Mouse (Mus musculus): ENCODE data around the gene Nfasc. TPM values are rescaled to one million over a fixed set of nuclear protein-coding genes. Genes with fewer than 3 reads are reported as not detected.

Gene Nfasc
- polyA plus RNA-seq, 1 experiment, result 7.6 TPM

GRCm38 (mm10) chr1:132774959-132775358 lies 33.4 kb upstream of the Nfasc start:
- TF ChIP-seq CTCF (IDR thresholded peaks at IDR 0.05; ENCODE audit: extremely low read depth, insufficient read depth, insufficient read length, insufficient replicate concordance) (no peak), POLR2A (IDR thresholded peaks at IDR 0.05; ENCODE audit: low read depth, low read length) (no peak)
- H3K27ac ChIP-seq (ENCODE audit: insufficient read depth, low read length), result no peak overlapping the region
- H3K36me3 ChIP-seq (ENCODE audit: control insufficient read depth, insufficient read depth, low read length), result no peaks in the 10 kb centered on the region
- WGBS, result 80% methylated on average over 6 of the region's 6 CpGs
- no peaks in the 10 kb centered on the region for H3K4me1 ChIP-seq (ENCODE audit: control insufficient read depth, insufficient read depth, insufficient read length)
- 0 out of 2 replicates have a peak, but pooled peaks cover 1% of the 10 kb centered on the region for H3K27me3 ChIP-seq (ENCODE audit: control insufficient read depth, insufficient read depth, low read length)
- H3K4me3 ChIP-seq (ENCODE audit: extremely low read depth, insufficient read depth, insufficient read length), result no peak overlapping the region
- no peak for DNase-seq (ENCODE audit: low read depth in 1 of 2, low spot score in 2 of 2)

GRCm38 (mm10) chr1:132771377-132771776 lies 29.8 kb upstream of the Nfasc start:
- DNase-seq (ENCODE audit: low read depth in 1 of 2, low spot score in 2 of 2), result peak in 1 of 2 experiments; percentile 32
- TF ChIP-seq POLR2A (IDR thresholded peaks at IDR 0.05; ENCODE audit: low read depth, low read length), result no peak
- peak; percentile 68; the same call in 1 of the 2 replicates for TF ChIP-seq CTCF (IDR thresholded peaks at IDR 0.05; ENCODE audit: extremely low read depth, insufficient read depth, insufficient read length, insufficient replicate concordance)
- WGBS, result 31% methylated on average over 5 of the region's 5 CpGs
- Histone ChIP-seq H3K27ac (ENCODE audit: insufficient read depth, low read length) (no peak overlapping the region), H3K4me3 (ENCODE audit: extremely low read depth, insufficient read depth, insufficient read length) (no peak overlapping the region), H3K27me3 (ENCODE audit: control insufficient read depth, insufficient read depth, low read length) (no peaks in the 10 kb centered on the region), H3K36me3 (ENCODE audit: control insufficient read depth, insufficient read depth, low read length) (no peaks in the 10 kb centered on the region), H3K4me1 (ENCODE audit: control insufficient read depth, insufficient read depth, insufficient read length) (no peaks in the 10 kb centered on the region)

- DNase-seq (ENCODE audit: low read depth in 1 of 2, low spot score in 2 of 2), result no peak
- no peaks in the 10 kb centered on the region for H3K4me1 ChIP-seq (ENCODE audit: control insufficient read depth, insufficient read depth, insufficient read length)
- H3K36me3 ChIP-seq (ENCODE audit: control insufficient read depth, insufficient read depth, low read length), result no peaks in the 10 kb centered on the region
- H3K27me3 ChIP-seq (ENCODE audit: control insufficient read depth, insufficient read depth, low read length), result no peaks in the 10 kb centered on the region
- TF ChIP-seq POLR2A (IDR thresholded peaks at IDR 0.05; ENCODE audit: low read depth, low read length), result no peak
- no peak for TF ChIP-seq CTCF (IDR thresholded peaks at IDR 0.05; ENCODE audit: extremely low read depth, insufficient read depth, insufficient read length, insufficient replicate concordance)
- 76% methylated on average over 3 of the region's 3 CpGs for WGBS
- no peak overlapping the region for H3K27ac ChIP-seq (ENCODE audit: insufficient read depth, low read length)
- H3K4me3 ChIP-seq (ENCODE audit: extremely low read depth, insufficient read depth, insufficient read length), result no peak overlapping the region
Observed at GRCm38 (mm10) chr1:132769559-132769958, 28.0 kb upstream of the Nfasc start.

- WGBS, result 90% methylated on average over 7 of the region's 7 CpGs
- no peak for DNase-seq (ENCODE audit: low read depth in 1 of 2, low spot score in 2 of 2)
- no peak for TF ChIP-seq CTCF (IDR thresholded peaks at IDR 0.05; ENCODE audit: extremely low read depth, insufficient read depth, insufficient read length, insufficient replicate concordance)
- no peak for TF ChIP-seq POLR2A (IDR thresholded peaks at IDR 0.05; ENCODE audit: low read depth, low read length)
Observed at GRCm38 (mm10) chr1:132767422-132767821, 25.8 kb upstream of the Nfasc start.

GRCm38 (mm10) chr1:132765887-132766651 lies 24.5 kb upstream of the Nfasc start:
- no peak for DNase-seq (ENCODE audit: low read depth in 1 of 2, low spot score in 2 of 2)
- no peak overlapping the region for H3K27ac ChIP-seq (ENCODE audit: insufficient read depth, low read length)
- no peaks in the 10 kb centered on the region for H3K4me1 ChIP-seq (ENCODE audit: control insufficient read depth, insufficient read depth, insufficient read length)
- no peak for TF ChIP-seq CTCF (IDR thresholded peaks at IDR 0.05; ENCODE audit: extremely low read depth, insufficient read depth, insufficient read length, insufficient replicate concordance)
- TF ChIP-seq POLR2A (IDR thresholded peaks at IDR 0.05; ENCODE audit: low read depth, low read length), result no peak
- WGBS, result 29% methylated on average over 16 of the region's 16 CpGs
- no peak overlapping the region for H3K4me3 ChIP-seq (ENCODE audit: extremely low read depth, insufficient read depth, insufficient read length)
- no peaks in the 10 kb centered on the region for H3K27me3 ChIP-seq (ENCODE audit: control insufficient read depth, insufficient read depth, low read length)
- no peaks in the 10 kb centered on the region for H3K36me3 ChIP-seq (ENCODE audit: control insufficient read depth, insufficient read depth, low read length)

More at GRCm38 (mm10) chr1:132767422-132767821, 25.8 kb upstream of the Nfasc start:
- H3K27ac ChIP-seq (ENCODE audit: insufficient read depth, low read length), result no peak overlapping the region
- no peaks in the 10 kb centered on the region for H3K27me3 ChIP-seq (ENCODE audit: control insufficient read depth, insufficient read depth, low read length)
- no peak overlapping the region for H3K4me3 ChIP-seq (ENCODE audit: extremely low read depth, insufficient read depth, insufficient read length)
- no peaks in the 10 kb centered on the region for H3K4me1 ChIP-seq (ENCODE audit: control insufficient read depth, insufficient read depth, insufficient read length)
- no peaks in the 10 kb centered on the region for H3K36me3 ChIP-seq (ENCODE audit: control insufficient read depth, insufficient read depth, low read length)

- H3K27me3 ChIP-seq (ENCODE audit: control insufficient read depth, insufficient read depth, low read length), result no peaks in the 10 kb centered on the region
- TF ChIP-seq CTCF (IDR thresholded peaks at IDR 0.05; ENCODE audit: extremely low read depth, insufficient read depth, insufficient read length, insufficient replicate concordance) (no peak), POLR2A (IDR thresholded peaks at IDR 0.05; ENCODE audit: low read depth, low read length) (no peak)
- WGBS, result 79% methylated on average over 10 of the region's 10 CpGs
- H3K4me1 ChIP-seq (ENCODE audit: control insufficient read depth, insufficient read depth, insufficient read length), result no peaks in the 10 kb centered on the region
- no peak overlapping the region for H3K4me3 ChIP-seq (ENCODE audit: extremely low read depth, insufficient read depth, insufficient read length)
- no peak overlapping the region for H3K27ac ChIP-seq (ENCODE audit: insufficient read depth, low read length)
- H3K36me3 ChIP-seq (ENCODE audit: control insufficient read depth, insufficient read depth, low read length), result no peaks in the 10 kb centered on the region
- DNase-seq (ENCODE audit: low read depth in 1 of 2, low spot score in 2 of 2), result no peak
Observed at GRCm38 (mm10) chr1:132765222-132765621, 23.6 kb upstream of the Nfasc start.

- TF ChIP-seq POLR2A (IDR thresholded peaks at IDR 0.05; ENCODE audit: low read depth, low read length) (no peak), CTCF (IDR thresholded peaks at IDR 0.05; ENCODE audit: extremely low read depth, insufficient read depth, insufficient read length, insufficient replicate concordance) (no peak)
- 80% methylated on average over 6 of the region's 6 CpGs for WGBS
- Histone ChIP-seq H3K4me1 (ENCODE audit: control insufficient read depth, insufficient read depth, insufficient read length) (no peaks in the 10 kb centered on the region), H3K36me3 (ENCODE audit: control insufficient read depth, insufficient read depth, low read length) (no peaks in the 10 kb centered on the region), H3K4me3 (ENCODE audit: extremely low read depth, insufficient read depth, insufficient read length) (no peak overlapping the region), H3K27me3 (ENCODE audit: control insufficient read depth, insufficient read depth, low read length) (no peaks in the 10 kb centered on the region), H3K27ac (ENCODE audit: insufficient read depth, low read length) (no peak overlapping the region)
- no peak for DNase-seq (ENCODE audit: low read depth in 1 of 2, low spot score in 2 of 2)
Observed at GRCm38 (mm10) chr1:132759390-132759789, 17.8 kb upstream of the Nfasc start.
